Mouse (Mus musculus): ENCODE measurements around the gene Med1.

GRCm38 (mm10) chr11:98109706-98110105 lies 83.4 kb downstream of the Med1 start:
- no peak for TF ChIP-seq POLR2AphosphoS5 (IDR thresholded peaks at IDR 0.05; ENCODE audit: insufficient replicate concordance, low read depth, low read length)
- TF ChIP-seq CTCF (IDR thresholded peaks at IDR 0.05; ENCODE audit: low read depth, low read length) = no peak
- no peak for TF ChIP-seq TAL1 (conservative IDR thresholded peaks at IDR 0.05; ENCODE audit: low read depth, low read length)

Measured in G1E (cell line).